Mouse (Mus musculus): ENCODE results near the gene Rpl36.
"Not testable (repeated sequence)": the region's sequence is repeated elsewhere in the genome, so short reads cannot be mapped to it uniquely, and the experiment has no call there.

The Rpl36 gene

DNA sequence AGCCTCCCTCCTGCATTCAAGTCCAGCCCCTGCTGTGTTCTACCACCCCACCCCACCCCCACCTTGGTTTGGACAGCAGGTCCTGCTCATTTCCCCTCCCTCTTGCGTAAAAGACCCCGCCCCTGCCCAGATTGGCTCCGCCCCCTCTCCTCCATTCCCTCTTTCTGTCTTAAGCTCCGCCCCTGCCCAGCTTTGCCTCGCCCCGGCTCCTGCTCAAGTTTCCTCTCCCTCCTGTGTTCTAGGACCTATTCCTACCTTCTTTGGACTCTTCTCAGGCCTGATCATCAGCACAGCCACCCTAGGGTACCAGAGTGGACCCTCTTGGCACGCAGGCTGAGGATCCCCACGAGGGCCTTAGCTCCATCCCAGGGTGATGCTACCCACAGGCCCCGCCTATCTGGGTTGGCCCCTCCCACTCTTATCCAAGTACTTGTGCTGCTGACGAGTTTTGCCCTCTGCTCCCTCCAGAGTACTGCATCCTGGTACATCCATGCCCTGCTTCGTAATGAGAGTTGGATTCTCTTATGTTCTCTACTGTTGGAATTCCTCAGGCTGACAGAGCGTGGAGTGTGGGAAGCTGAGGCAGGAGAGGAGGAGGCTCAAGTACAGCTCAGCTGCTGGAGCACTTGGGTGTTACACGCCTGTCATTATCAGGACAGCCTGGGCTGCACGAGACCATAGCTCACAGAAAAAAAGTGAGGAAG, 1.2 kb upstream of the Rpl36 start:
- no peaks in the 10 kb centered on the region for H3K27me3 ChIP-seq (ENCODE audit: insufficient read depth, low read length)
- H3K9me3 ChIP-seq (ENCODE audit: low read length): no peaks in the 10 kb centered on the region
- H3K36me3 ChIP-seq (ENCODE audit: insufficient read depth, low read length): peaks cover 52% of the 10 kb centered on the region
- TF ChIP-seq NANOG (IDR thresholded peaks at IDR 0.05; ENCODE audit: borderline replicate concordance, low read length) (no peak), CTCF (conservative IDR thresholded peaks at IDR 0.05; ENCODE audit: low read length) (no peak)
- peaks cover 71% of the 10 kb centered on the region for H3K4me1 ChIP-seq (replicated peaks; ENCODE audit: low read depth, low read length)
- peak overlapping the region; percentile 91 for H3K4me3 ChIP-seq (replicated peaks; ENCODE audit: low read length)

DNA sequence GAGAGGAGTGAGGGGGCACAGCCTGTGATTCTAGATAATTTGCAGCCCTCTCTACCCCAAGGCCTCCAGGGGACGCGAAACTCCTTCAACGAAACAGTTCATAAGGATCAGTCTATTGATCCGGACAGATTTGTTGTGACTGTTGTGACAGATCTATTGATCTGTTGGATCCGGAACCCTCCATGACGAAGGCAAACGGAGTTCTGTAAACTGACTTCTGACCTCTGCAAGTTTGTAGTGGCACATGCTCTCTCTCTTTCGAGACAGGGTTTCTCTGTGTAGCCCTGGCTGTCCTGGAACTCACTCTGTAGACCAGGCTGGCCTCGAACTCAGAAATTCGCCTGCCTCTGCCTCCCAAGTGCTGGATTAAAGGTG, 664 bp upstream of the Rpl36 start:
- Histone ChIP-seq H3K36me3 (ENCODE audit: insufficient read depth, low read length) (peaks cover 52% of the 10 kb centered on the region), H3K4me1 (replicated peaks; ENCODE audit: low read depth, low read length) (peaks cover 71% of the 10 kb centered on the region), H3K4me3 (replicated peaks; ENCODE audit: low read length) (peak overlapping the region; percentile 91)
- H3K27me3 ChIP-seq (ENCODE audit: insufficient read depth, low read length); H3K9me3 ChIP-seq (ENCODE audit: low read length): not testable (repeated sequence)

DNA sequence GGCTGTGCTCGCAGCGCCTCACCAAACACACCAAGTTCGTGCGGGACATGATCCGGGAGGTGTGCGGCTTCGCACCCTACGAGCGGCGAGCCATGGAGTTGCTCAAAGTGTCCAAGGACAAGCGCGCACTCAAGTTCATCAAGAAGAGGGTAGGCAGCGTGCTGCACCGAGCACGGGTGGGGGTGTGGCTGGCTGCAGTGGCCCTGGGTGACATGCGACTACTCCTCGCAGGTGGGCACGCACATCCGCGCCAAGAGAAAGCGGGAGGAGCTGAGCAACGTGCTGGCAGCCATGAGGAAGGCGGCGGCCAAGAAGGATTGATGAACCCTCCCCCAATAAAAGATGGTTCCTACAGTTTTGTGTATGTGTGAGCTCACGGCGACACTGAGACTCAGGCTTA, 677 bp downstream of the Rpl36 start:
- not testable (repeated sequence) for H3K27me3 ChIP-seq (ENCODE audit: insufficient read depth, low read length); H3K9me3 ChIP-seq (ENCODE audit: low read length)
- Histone ChIP-seq H3K36me3 (ENCODE audit: insufficient read depth, low read length) (peaks cover 53% of the 10 kb centered on the region), H3K4me3 (replicated peaks; ENCODE audit: low read length) (peak overlapping the region; percentile 91), H3K4me1 (replicated peaks; ENCODE audit: low read depth, low read length) (peaks cover 69% of the 10 kb centered on the region)

DNA sequence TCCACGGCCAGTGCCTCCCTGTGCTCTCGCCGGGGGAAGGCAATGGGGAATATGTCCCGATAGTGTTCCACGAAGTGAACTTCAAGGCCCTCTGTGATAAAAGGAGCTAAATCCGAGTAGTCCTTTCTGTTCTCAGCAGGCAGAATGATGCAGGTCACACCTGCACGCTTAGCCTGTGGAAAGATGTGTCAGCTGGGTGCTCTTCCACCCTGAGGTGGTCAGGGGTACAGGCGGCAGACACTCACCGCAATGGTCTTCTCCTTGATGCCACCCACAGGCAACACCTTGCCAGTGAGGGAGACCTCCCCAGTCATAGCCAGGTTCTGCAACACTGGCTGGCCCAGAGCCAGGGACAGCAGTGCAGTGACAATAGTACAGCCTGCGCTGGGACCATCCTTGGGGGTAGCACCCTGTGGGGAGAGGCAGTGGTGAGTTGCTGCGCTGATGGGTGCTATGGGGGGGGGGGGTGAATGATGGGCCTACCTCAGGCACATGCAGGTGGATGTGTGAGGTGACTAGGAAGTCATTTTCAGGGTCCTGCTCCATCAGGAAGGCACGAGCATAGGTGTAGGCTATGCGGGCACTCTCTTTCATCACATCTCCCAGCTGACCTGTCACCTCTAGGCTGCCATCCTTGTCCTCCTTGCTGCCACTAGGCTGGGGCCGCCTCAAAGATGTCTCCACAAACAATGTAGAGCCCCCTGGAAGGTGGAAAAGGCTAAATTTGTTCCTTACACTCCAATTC, 1.3 kb downstream of the Rpl36 start:
- Histone ChIP-seq H3K9me3 (ENCODE audit: low read length) (no peaks in the 10 kb centered on the region), H3K4me3 (replicated peaks; ENCODE audit: low read length) (peak overlapping the region; percentile 91)

DNA sequence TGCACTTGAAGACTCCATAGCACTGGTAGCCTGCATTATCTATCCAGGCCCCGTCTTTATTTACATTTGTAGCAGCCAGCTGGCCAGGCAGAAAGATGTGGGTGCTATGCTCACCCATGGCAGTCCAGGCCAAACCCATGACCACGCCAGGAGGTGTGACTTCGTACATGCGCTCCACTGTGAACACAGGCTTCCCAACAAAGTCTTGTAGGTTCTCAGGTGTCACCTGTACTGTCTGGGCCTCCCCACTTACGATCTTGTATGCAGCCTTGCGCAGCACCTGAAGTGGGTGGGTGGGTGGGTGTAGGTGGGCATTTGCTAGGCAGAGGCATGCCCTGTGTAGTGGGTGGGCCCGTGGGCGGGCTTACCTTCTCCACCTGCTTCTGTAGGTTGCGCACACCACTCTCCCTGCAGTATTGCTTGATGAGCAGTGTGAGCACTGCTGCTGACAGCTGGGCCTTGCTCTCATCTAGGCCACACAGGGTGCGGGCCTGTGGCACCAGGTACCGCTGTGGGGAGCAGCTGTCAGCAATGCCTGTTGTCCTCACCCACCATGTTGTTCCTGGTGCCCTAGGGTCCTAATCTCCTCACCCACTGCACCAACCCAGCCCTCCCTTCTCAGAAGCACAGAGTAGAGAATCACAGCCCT, 2.0 kb downstream of the Rpl36 start:
- peaks cover 67% of the 10 kb centered on the region for H3K36me3 ChIP-seq (ENCODE audit: insufficient read depth, low read length)
- H3K4me1 ChIP-seq (replicated peaks; ENCODE audit: low read depth, low read length): peaks cover 69% of the 10 kb centered on the region
- H3K4me3 ChIP-seq (replicated peaks; ENCODE audit: low read length): peak overlapping the region; percentile 91
- H3K9me3 ChIP-seq (ENCODE audit: low read length): no peaks in the 10 kb centered on the region
- H3K27me3 ChIP-seq (ENCODE audit: insufficient read depth, low read length): no peaks in the 10 kb centered on the region
- TF ChIP-seq NANOG (IDR thresholded peaks at IDR 0.05; ENCODE audit: borderline replicate concordance, low read length): no peak
- TF ChIP-seq POU5F1 (IDR thresholded peaks at IDR 0.05; ENCODE audit: borderline replicate concordance, low read length): no peak
- no peak for TF ChIP-seq CTCF (conservative IDR thresholded peaks at IDR 0.05; ENCODE audit: low read length)

More for the DNA sequence above, 1.3 kb downstream of the Rpl36 start:
- H3K4me1 ChIP-seq (replicated peaks; ENCODE audit: low read depth, low read length): peaks cover 71% of the 10 kb centered on the region
- H3K36me3 ChIP-seq (ENCODE audit: insufficient read depth, low read length): peaks cover 60% of the 10 kb centered on the region
- TF ChIP-seq CTCF (conservative IDR thresholded peaks at IDR 0.05; ENCODE audit: low read length) (no peak), NANOG (IDR thresholded peaks at IDR 0.05; ENCODE audit: borderline replicate concordance, low read length) (no peak), POU5F1 (IDR thresholded peaks at IDR 0.05; ENCODE audit: borderline replicate concordance, low read length) (no peak)
- H3K27me3 ChIP-seq (ENCODE audit: insufficient read depth, low read length): no peaks in the 10 kb centered on the region

DNA sequence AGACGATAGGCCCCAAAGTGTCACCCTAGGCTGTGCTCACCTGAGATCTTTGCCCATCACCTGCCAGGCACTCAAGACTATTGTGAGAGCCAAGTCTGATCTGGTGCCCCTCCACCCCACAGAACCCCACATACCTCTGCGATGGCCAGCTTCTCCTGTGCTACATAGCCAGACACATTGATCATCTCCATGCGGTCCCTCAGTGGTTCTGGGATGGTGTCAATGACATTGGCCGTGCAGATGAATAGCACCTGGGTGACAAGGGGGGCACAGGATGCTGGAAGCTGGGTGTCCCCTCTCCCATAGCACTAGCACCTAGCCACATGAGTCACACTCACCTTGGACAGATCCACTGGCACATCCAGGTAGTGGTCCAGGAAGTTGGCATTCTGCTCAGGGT, 2.6 kb downstream of the Rpl36 start:
- Histone ChIP-seq H3K9me3 (ENCODE audit: low read length) (no peaks in the 10 kb centered on the region), H3K4me3 (replicated peaks; ENCODE audit: low read length) (no peak overlapping the region; the same call in 1 of the 2 replicates), H3K27me3 (ENCODE audit: insufficient read depth, low read length) (no peaks in the 10 kb centered on the region), H3K4me1 (replicated peaks; ENCODE audit: low read depth, low read length) (peaks cover 64% of the 10 kb centered on the region), H3K36me3 (ENCODE audit: insufficient read depth, low read length) (peaks cover 72% of the 10 kb centered on the region)
- TF ChIP-seq POU5F1 (IDR thresholded peaks at IDR 0.05; ENCODE audit: borderline replicate concordance, low read length) (no peak), NANOG (IDR thresholded peaks at IDR 0.05; ENCODE audit: borderline replicate concordance, low read length) (no peak), CTCF (conservative IDR thresholded peaks at IDR 0.05; ENCODE audit: low read length) (no peak)

- H3K27me3 ChIP-seq (ENCODE audit: insufficient read depth, low read length): no peaks in the 10 kb centered on the region
- H3K36me3 ChIP-seq (ENCODE audit: insufficient read depth, low read length): peaks cover 82% of the 10 kb centered on the region
- H3K4me3 ChIP-seq (replicated peaks; ENCODE audit: low read length): no peak overlapping the region
- TF ChIP-seq NANOG (IDR thresholded peaks at IDR 0.05; ENCODE audit: borderline replicate concordance, low read length) (no peak), CTCF (conservative IDR thresholded peaks at IDR 0.05; ENCODE audit: low read length) (no peak), POU5F1 (IDR thresholded peaks at IDR 0.05; ENCODE audit: borderline replicate concordance, low read length) (no peak)
- H3K9me3 ChIP-seq (ENCODE audit: low read length): no peaks in the 10 kb centered on the region
- peaks cover 54% of the 10 kb centered on the region for H3K4me1 ChIP-seq (replicated peaks; ENCODE audit: low read depth, low read length)
Observed at GRCm38 (mm10) chr17:56616725-56617124, 3.5 kb downstream of the Rpl36 start.

DNA sequence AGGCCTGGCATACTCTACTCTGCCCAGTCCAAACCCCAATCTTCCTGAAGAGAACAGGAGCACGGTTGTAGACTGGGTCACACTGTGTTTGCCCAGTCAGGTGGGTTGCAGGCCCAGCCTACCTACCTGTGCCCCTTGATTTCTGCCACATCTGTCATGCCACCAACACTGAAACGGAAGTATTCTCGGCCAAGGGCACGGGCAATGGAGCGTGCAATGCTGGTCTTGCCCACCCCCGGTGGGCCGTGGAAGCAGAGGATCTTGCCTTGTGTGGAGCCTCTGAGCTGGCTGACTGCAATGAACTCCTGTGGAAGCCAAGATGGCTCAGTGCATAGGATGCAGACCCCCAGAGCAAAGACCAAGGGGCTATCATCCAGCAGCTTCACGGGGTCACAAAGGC, 4.4 kb downstream of the Rpl36 start:
- peaks cover 91% of the 10 kb centered on the region for H3K36me3 ChIP-seq (ENCODE audit: insufficient read depth, low read length)
- no peaks in the 10 kb centered on the region for H3K27me3 ChIP-seq (ENCODE audit: insufficient read depth, low read length)
- TF ChIP-seq NANOG (IDR thresholded peaks at IDR 0.05; ENCODE audit: borderline replicate concordance, low read length) (no peak), CTCF (conservative IDR thresholded peaks at IDR 0.05; ENCODE audit: low read length) (no peak), POU5F1 (IDR thresholded peaks at IDR 0.05; ENCODE audit: borderline replicate concordance, low read length) (no peak)
- H3K4me3 ChIP-seq (replicated peaks; ENCODE audit: low read length): no peak overlapping the region
- H3K9me3 ChIP-seq (ENCODE audit: low read length): no peaks in the 10 kb centered on the region
- H3K4me1 ChIP-seq (replicated peaks; ENCODE audit: low read depth, low read length): peaks cover 49% of the 10 kb centered on the region
